Mouse (Mus musculus) cortical plate, adult 2 months (tissue): ENCODE measurements at regions not wholly inside any gene's neighbourhood (a gene's known extent, or its start where the extent isn't known, plus 50 kb on each side); places are given as distances from the start of the nearest gene placed in this dataset.

Experiments used
- CTCF ChIP-seq: fragments of 200-500 bp; IDR thresholded peaks from 2 replicates; pipeline ENCODE4 v1.5.1; 2011; ENCODE audit warnings: mild to moderate bottlenecking, control low read depth, low read length; ENCODE audit not compliant: insufficient read depth; ENCODE audit errors: extremely low read depth
- POLR2A ChIP-seq: fragments of 200-500 bp; IDR thresholded peaks from 2 replicates; pipeline ENCODE4 v1.6.1; 2011; ENCODE audit warnings: mild to moderate bottlenecking, low read length, control low read depth; ENCODE audit not compliant: insufficient read depth; ENCODE audit errors: extremely low read depth

DNA sequence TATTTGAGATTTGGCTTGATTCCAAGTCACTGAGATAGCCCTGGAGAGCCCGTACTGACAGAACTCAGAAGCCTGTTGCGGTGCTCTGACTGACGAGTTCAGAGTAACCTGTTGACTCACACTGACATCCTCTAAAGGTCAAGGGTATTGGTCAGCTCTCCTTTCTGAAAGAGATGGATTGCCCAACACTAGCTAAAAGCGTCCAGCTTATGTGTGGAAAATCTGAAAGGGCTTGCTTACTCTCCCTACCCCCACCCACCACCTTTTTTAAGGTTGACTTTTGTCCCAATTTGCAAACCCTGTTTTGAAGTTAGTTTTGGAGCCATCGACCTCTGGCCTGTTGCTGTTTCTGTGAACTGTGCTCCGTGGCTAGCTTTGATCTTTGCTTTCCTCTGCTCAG, 92.4 kb upstream of the Palmd start:
- TF ChIP-seq CTCF: no peak
- no peak for TF ChIP-seq POLR2A
